Mouse (Mus musculus) neural tube, embryonic 11.5 days (tissue): ENCODE results near the gene Dcdc2b. TPM values are rescaled to one million over a fixed set of nuclear protein-coding genes. Genes with fewer than 3 reads are reported as not detected.
A peak's percentile ranks its signal among the peaks of the same experiment; 100 is the strongest.

Source experiments
- ATAC-seq: fragments of 200-750 bp; cut with Nextera tagmentation; 2 replicates; pipeline ENCODE4 v1.8.0; 2017; ENCODE audit warnings: moderate number of reproducible peaks, mild to moderate bottlenecking, moderate TSS enrichment, moderate library complexity; ENCODE audit not compliant: insufficient read depth, low FRiP score, low TSS enrichment
- DNase-seq: peaks from one replicate; pipeline ENCODE4 v3.0.0-alpha.2; 2015; ENCODE audit warnings: low spot score
- H3K27ac ChIP-seq: fragments of 300-500 bp; sonication (generic); 2 replicates; pipeline ENCODE4 v1.5.1; 2014; ENCODE audit warnings: low read depth, mild to moderate bottlenecking, low read length
- H3K27me3 ChIP-seq: fragments of 300-500 bp; sonication (generic); 2 replicates; pipeline ENCODE4 v1.6.1; 2014; ENCODE audit warnings: mild to moderate bottlenecking, low read length, mixed read lengths; ENCODE audit not compliant: control insufficient read depth, insufficient read depth
- H3K36me3 ChIP-seq: fragments of 300-500 bp; sonication (generic); 2 replicates; pipeline ENCODE4 v1.6.1; 2014; ENCODE audit warnings: mild to moderate bottlenecking, low read length, moderate library complexity, mixed read lengths; ENCODE audit not compliant: control insufficient read depth, insufficient read depth
- H3K4me1 ChIP-seq: fragments of 300-500 bp; sonication (generic); 2 replicates; pipeline ENCODE4 v1.6.1; 2014; ENCODE audit warnings: low read length, mixed read lengths; ENCODE audit not compliant: control insufficient read depth, insufficient read depth
- H3K4me2 ChIP-seq: fragments of 300-500 bp; sonication (generic); 2 replicates; pipeline ENCODE4 v1.6.1; 2014; ENCODE audit warnings: low read depth, mild to moderate bottlenecking, moderate library complexity
- H3K4me3 ChIP-seq: fragments of 300-500 bp; sonication (generic); 2 replicates; pipeline ENCODE4 v1.5.1; 2014; ENCODE audit warnings: low read depth, low read length
- H3K9ac ChIP-seq: fragments of 300-500 bp; sonication (generic); 2 replicates; pipeline ENCODE4 v1.6.1; 2014; ENCODE audit warnings: mild to moderate bottlenecking, low read length
- H3K9me3 ChIP-seq: fragments of 300-500 bp; sonication (generic); 2 replicates; pipeline ENCODE4 v1.6.1; 2016; ENCODE audit warnings: low read length; ENCODE audit not compliant: control insufficient read depth
- WGBS: fragments of 180-500 bp; shearing (Covaris S2); extraction: QIAGEN DNeasy Blood & Tissue Kit; methylation state at CpG from one replicate; pipeline ENCODE4 v1.1.7; 2014; 5-methylcytosine and 5-hydroxymethylcytosine counted together
- polyA plus RNA-seq: library from polyadenylated mRNA; unstranded; fragments of >200 nt; fragmentation: Nextera tagmentation; extraction: Ambion mirVana; gene quantifications from 2 replicates; pipeline ENCODE4 v1.2.1, GENCODE M21; 2014

The Dcdc2b gene
- polyA plus RNA-seq, 1 experiment from 2014 or later, result 2.6 TPM

DNA sequence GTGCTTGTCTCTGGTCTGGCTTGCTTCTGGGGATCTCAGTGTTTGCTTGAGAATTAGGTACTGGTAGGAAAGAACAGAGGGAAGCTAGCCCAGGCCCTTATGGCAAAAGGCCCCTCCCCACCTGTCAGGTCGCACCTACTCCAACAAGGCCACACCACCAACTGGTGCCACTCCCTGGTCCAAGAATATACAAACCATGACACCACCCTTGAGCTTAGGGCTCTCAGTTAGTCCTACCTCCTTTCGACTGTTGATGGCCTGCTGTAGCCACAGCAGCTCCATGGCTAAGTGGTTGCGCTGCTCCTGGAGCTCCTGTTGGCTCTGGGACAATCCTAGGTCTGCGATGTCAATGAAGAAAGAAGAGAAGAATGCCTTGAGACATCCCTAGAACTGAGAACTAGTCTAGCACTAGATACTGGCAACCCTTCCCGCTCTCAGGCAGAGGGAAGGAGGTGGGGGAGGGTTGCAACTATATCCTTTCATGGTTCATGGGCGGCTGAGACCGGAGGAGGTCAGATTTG is 3.1 kb upstream of the Dcdc2b start:
- H3K4me2 ChIP-seq, result no peak overlapping the region
- H3K27ac ChIP-seq, result no peak overlapping the region
- no peak for DNase-seq
- no peaks in the 10 kb centered on the region for H3K36me3 ChIP-seq
- no peak for ATAC-seq
- 92% methylated on average over 7 of the region's 7 CpGs for WGBS
- no peaks in the 10 kb centered on the region for H3K27me3 ChIP-seq
- H3K9me3 ChIP-seq, result no peaks in the 10 kb centered on the region
- H3K9ac ChIP-seq, result no peak overlapping the region
- H3K4me1 ChIP-seq, result peaks cover 5% of the 10 kb centered on the region
- no peak overlapping the region for H3K4me3 ChIP-seq

DNA sequence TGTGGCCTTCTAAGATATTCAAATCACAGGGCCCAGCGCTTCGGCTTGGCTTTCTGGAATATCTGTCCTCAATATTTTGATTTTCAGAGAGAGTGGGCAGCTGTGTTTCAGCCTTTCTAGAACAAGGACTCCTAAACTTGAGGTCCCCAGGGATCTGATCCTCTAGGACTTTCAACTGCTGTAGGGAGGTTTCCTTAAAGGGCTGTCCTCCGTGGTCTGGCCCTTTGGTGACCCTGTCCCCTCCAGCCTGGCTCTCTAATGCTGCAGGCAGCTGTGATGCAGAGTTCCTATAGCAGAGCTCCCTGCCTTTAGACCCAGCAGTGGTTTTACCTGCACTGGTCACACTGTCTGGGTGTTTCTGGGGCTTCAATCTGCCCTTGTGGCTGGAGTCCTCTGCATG is 2.6 kb upstream of the Dcdc2b start:
- Histone ChIP-seq H3K9ac (no peak overlapping the region), H3K9me3 (no peaks in the 10 kb centered on the region), H3K27ac (no peak overlapping the region), H3K4me3 (no peak overlapping the region), H3K4me1 (peaks cover 5% of the 10 kb centered on the region), H3K36me3 (no peaks in the 10 kb centered on the region), H3K27me3 (no peaks in the 10 kb centered on the region), H3K4me2 (no peak overlapping the region)
- 94% methylated on average over 3 of the region's 3 CpGs for WGBS
- ATAC-seq (no peak), DNase-seq (no peak)

DNA sequence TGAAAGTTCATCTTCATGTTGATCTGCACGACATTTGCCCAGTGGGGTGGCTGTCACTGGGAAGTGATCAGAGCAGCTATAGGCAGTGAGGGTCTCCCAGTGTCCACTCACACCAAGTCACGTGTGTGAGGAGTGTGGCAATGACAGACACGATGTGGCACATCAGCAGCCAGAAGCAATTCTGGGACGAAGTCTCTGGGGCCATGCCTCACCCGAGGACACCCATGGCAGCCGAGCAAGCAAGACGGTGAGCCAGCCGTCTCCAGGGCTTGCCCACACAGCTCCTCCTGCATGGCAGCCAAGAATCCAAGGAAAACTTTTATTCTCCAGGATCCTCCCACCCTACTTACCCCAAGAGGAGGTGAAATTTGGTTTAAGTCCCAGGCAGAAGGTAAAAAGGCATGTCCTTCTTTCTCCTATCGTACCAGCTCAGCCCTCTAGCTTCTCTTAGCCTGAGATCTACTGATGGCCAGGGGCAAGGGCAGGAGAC is 1.8 kb upstream of the Dcdc2b start:
- H3K36me3 ChIP-seq, result no peaks in the 10 kb centered on the region
- no peak overlapping the region for H3K27ac ChIP-seq
- no peak overlapping the region for H3K4me3 ChIP-seq
- DNase-seq (no peak), ATAC-seq (no peak)
- no peak overlapping the region for H3K9ac ChIP-seq
- H3K4me2 ChIP-seq, result no peak overlapping the region
- H3K9me3 ChIP-seq, result no peaks in the 10 kb centered on the region
- 90% methylated on average over 9 of the region's 9 CpGs for WGBS
- no peaks in the 10 kb centered on the region for H3K27me3 ChIP-seq
- H3K4me1 ChIP-seq, result peaks cover 5% of the 10 kb centered on the region

DNA sequence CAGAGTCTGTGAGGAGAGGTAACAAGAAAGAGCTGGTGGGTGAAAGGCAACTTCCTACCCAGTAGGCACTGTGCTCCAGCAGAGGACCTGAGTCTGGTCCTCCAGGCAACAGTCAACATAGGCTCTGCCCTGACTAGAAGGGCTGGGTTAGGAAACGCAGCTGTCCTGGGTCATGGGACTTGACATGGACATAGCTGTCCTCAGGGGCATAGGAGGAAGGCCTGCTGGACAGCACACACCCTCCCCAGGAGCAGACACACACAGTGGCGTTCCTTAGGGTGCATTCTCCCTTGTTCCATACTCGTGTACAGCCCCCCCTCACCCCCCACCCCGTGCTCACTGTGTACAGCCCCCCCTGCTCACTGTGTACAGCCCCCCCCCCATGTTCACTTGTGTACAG is 3.6 kb downstream of the Dcdc2b start:
- Histone ChIP-seq H3K4me3 (no peak overlapping the region), H3K27me3 (no peaks in the 10 kb centered on the region), H3K4me1 (no peaks in the 10 kb centered on the region), H3K4me2 (no peak overlapping the region), H3K9ac (no peak overlapping the region), H3K27ac (no peak overlapping the region), H3K36me3 (peaks cover 10% of the 10 kb centered on the region), H3K9me3 (no peaks in the 10 kb centered on the region)
- DNase-seq (no peak), ATAC-seq (no peak)
- 69% methylated on average over 4 of the region's 4 CpGs for WGBS

DNA sequence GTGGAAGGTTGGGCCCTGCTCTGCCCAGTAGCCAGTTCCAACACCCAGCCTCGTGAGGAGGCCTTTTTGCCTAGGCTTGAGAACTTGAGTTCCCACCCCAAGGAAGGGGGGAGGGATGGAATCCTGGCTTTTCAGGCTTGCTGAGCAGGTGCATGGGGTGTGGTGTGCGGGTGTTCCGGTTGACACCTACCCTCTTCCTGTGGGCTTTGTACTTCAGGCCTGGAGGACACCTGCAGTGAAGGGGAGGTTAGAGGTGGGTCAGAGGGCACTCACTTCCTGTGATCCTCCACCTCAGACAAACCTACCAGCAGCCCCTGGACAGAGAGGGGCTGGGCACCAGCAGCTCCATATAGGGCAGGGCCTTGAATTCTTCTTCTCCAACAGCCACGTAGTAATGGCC is 4.0 kb downstream of the Dcdc2b start:
- Histone ChIP-seq H3K9me3 (no peaks in the 10 kb centered on the region), H3K27ac (no peak overlapping the region), H3K4me1 (no peaks in the 10 kb centered on the region), H3K4me2 (no peak overlapping the region), H3K9ac (no peak overlapping the region), H3K4me3 (no peak overlapping the region), H3K27me3 (no peaks in the 10 kb centered on the region), H3K36me3 (peaks cover 10% of the 10 kb centered on the region)
- DNase-seq, result no peak
- no peak for ATAC-seq
- WGBS, result 65% methylated on average over 4 of the region's 4 CpGs

DNA sequence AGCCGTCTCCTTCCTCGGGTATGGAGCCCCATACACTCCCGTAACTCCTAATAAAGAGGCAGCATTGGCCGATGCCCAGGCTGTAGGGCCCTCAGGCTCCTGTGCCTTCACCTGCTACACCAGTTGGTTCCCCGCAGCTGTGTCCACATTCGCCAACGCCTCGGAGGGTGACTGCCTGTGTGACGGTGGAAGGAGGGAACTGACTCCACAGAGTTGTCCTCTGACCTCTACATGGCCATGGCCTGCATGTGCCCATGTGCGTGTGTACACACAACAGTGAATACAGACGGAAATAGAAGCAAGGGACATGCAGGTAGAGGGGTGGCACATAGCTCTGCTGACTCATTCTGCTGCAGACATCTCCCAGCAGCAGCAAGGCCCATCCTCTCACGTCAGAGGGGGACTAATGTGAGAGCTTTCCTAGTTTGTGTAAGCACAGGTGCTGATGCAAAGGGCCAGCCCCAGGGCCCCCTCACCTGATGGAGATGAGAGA is 4.9 kb downstream of the Dcdc2b start:
- WGBS, result 83% methylated on average over 12 of the region's 12 CpGs
- no peak for DNase-seq

DNA sequence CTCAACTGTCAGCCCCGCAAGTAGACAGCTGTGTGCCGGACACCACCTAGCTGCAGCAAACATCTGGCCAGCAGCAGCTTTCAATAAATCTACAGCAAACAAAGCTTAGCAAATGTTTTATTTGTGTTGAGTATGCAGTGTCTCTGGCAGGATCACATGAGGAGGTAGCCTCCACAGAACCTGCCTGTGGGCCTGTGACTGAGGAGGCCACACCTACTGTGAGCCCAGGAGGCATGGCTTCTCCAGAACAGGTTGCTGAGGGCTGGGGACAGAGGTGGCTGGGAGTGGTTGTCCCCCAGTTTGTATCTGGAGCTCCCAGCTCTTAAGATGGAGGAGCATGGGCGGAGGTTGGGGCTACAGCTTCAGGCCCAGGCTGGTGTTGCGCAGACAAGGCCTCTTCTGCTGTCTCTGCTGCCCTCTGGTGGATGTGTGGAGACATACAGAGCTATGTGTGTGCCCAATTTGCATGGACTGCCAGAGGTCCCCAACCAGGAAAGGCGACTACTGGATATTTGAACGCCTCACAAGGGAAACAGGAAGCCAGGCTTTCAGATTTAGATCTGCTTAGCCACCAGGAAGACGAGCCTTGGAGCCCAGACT is 5.5 kb downstream of the Dcdc2b start:
- Histone ChIP-seq H3K9me3 (no peaks in the 10 kb centered on the region), H3K9ac (no peak overlapping the region), H3K4me1 (no peaks in the 10 kb centered on the region), H3K27me3 (no peaks in the 10 kb centered on the region), H3K4me2 (no peak overlapping the region), H3K27ac (no peak overlapping the region), H3K36me3 (peaks cover 10% of the 10 kb centered on the region), H3K4me3 (no peak overlapping the region)
- ATAC-seq, result peak; percentile 67; the same call in 1 of the 2 replicates
- peak; percentile 82 for DNase-seq
- 44% methylated on average over 7 of the region's 7 CpGs for WGBS

More for the DNA sequence above, 4.9 kb downstream of the Dcdc2b start:
- Histone ChIP-seq H3K4me3 (no peak overlapping the region), H3K4me2 (no peak overlapping the region), H3K9ac (no peak overlapping the region), H3K36me3 (peaks cover 10% of the 10 kb centered on the region), H3K27ac (no peak overlapping the region), H3K4me1 (no peaks in the 10 kb centered on the region), H3K27me3 (no peaks in the 10 kb centered on the region), H3K9me3 (no peaks in the 10 kb centered on the region)
- ATAC-seq, result no peak

DNA sequence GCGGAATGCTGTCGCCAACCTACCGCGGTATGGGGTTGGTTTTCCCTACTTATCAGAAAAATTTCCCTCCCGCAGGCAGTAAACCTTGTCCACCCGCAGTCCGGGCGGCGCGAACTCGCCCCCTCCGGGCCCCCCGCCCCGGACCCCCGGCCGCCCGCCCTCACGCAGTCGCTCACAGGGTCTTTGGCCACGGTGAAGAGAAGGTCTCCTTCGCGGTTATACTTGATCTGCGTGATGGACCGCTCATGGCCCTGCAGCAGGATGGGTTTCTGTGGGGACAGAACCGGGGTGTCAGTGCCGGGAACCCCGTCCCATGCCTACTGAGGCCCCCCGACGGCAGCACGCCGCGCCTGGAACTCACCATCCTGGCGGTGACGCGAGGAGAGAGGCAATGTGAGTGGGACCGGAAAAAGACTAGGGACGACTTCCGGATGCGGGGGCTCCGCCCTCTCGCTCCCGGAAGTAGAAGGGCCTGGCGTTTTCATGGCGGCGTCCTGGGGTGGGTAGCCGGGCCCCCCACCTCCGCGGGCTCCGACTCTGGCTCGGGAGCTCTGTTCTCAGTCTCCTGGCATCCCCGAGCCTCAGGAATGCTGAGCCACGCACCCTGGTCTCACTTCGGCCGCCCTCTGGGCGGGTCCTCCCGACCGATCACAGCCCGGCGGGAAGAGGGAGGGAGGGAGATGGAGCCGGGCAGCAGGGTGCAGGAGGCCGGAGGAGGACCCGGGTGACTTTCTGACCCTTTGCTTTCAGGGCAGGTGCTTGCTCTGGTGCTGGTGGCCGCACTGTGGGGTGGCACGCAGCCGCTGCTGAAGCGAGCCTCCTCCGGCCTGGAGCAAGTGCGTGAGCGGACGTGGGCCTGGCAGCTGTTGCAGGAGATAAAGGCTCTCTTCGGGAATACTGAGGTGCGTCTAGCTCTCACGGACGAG is 13.6 kb downstream of the Dcdc2b start, which contains the start of the genes Eif3i and Tmem234:
TSS of gene Eif3i (minus strand) at position 416 of the 926 bp plus-strand sequence.
TSS of gene Tmem234 (plus strand) at position 436 of the 926 bp plus-strand sequence.
- peaks cover 3% of the 10 kb centered on the region; the same call in 1 of the 2 replicates for H3K36me3 ChIP-seq
- peak within 1 kb of the TSS; percentile 92 for H3K4me3 ChIP-seq
- peak within 1 kb of the TSS; percentile 90 for H3K4me2 ChIP-seq
- 0 out of 2 replicates have a peak within 1 kb of the TSS, but pooled peaks have one; percentile 49 for H3K27ac ChIP-seq
- DNase-seq, result peak; percentile 85
- H3K9ac ChIP-seq, result peak within 1 kb of the TSS; percentile 88
- ATAC-seq, result peak; percentile 84
- no peaks in the 10 kb centered on the region for H3K9me3 ChIP-seq
- peaks cover 19% of the 10 kb centered on the region for H3K4me1 ChIP-seq
- WGBS, result under 1% methylated on average over 71 of the region's 74 CpGs
- H3K27me3 ChIP-seq, result no peaks in the 10 kb centered on the region
